Mouse (Mus musculus) liver, embryonic 11.5 days (tissue): ENCODE data around the gene Afg1l. TPM values are rescaled to one million over a fixed set of nuclear protein-coding genes. Genes with fewer than 3 reads are reported as not detected.

Experiments used
- ATAC-seq: fragments of 200-750 bp; cut with Nextera tagmentation; replicated peaks from 2 replicates; pipeline ENCODE4 v1.8.0; 2017; ENCODE audit warnings: moderate number of reproducible peaks, mild to moderate bottlenecking, moderate TSS enrichment, moderate library complexity; ENCODE audit not compliant: low FRiP score
- DNase-seq: peaks from one replicate; pipeline ENCODE4 v3.0.0-alpha.2; 2017; ENCODE audit warnings: low spot score
- H3K27ac ChIP-seq: fragments of 300-500 bp; sonication (generic); 2 replicates; pipeline ENCODE4 v1.5.1; 2014; ENCODE audit warnings: mild to moderate bottlenecking, low read depth, low read length, control low read depth
- H3K27me3 ChIP-seq: fragments of 300-500 bp; sonication (generic); replicated peaks from 2 replicates; pipeline ENCODE4 v1.6.1; 2014; ENCODE audit warnings: low read length, mixed read lengths; ENCODE audit not compliant: control insufficient read depth, insufficient read depth
- H3K36me3 ChIP-seq: fragments of 300-500 bp; sonication (generic); 2 replicates; pipeline ENCODE4 v1.6.1; 2014; ENCODE audit warnings: mild to moderate bottlenecking, low read length, moderate library complexity, mixed read lengths; ENCODE audit not compliant: control insufficient read depth, insufficient read depth
- H3K4me1 ChIP-seq: fragments of 300-500 bp; sonication (generic); replicated peaks from 2 replicates; pipeline ENCODE4 v1.6.1; 2014; ENCODE audit warnings: low read length, mixed read lengths; ENCODE audit not compliant: control insufficient read depth, insufficient read depth
- H3K4me2 ChIP-seq: fragments of 300-500 bp; sonication (generic); 2 replicates; pipeline ENCODE4 v1.6.1; 2014; ENCODE audit warnings: mild to moderate bottlenecking, control low read depth, moderate library complexity
- H3K4me3 ChIP-seq: fragments of 300-500 bp; sonication (generic); 2 replicates; pipeline ENCODE4 v1.5.1; 2014; ENCODE audit warnings: low read depth, low read length, control low read depth
- H3K9ac ChIP-seq: fragments of 300-500 bp; sonication (generic); 2 replicates; pipeline ENCODE4 v1.6.1; 2014; ENCODE audit warnings: low read depth, low read length, control low read depth
- H3K9me3 ChIP-seq: fragments of 300-500 bp; sonication (generic); 2 replicates; pipeline ENCODE4 v1.6.1; 2016; ENCODE audit warnings: low read length, inconsistent platforms, mixed read lengths; ENCODE audit not compliant: control insufficient read depth
- WGBS: fragments of 180-500 bp; shearing (Covaris S2); extraction: QIAGEN DNeasy Blood & Tissue Kit; methylation state at CpG from one replicate; pipeline ENCODE4 v1.1.7; 2014; 5-methylcytosine and 5-hydroxymethylcytosine counted together
- polyA plus RNA-seq: library from polyadenylated mRNA; unstranded; fragments of >200 nt; fragmentation: Nextera tagmentation; extraction: Ambion mirVana; gene quantifications from 2 replicates; pipeline ENCODE4 v1.2.1, GENCODE M21; 2014

The Afg1l gene
- polyA plus RNA-seq, 1 experiment from 2014 or later: 5.0 TPM

DNA sequence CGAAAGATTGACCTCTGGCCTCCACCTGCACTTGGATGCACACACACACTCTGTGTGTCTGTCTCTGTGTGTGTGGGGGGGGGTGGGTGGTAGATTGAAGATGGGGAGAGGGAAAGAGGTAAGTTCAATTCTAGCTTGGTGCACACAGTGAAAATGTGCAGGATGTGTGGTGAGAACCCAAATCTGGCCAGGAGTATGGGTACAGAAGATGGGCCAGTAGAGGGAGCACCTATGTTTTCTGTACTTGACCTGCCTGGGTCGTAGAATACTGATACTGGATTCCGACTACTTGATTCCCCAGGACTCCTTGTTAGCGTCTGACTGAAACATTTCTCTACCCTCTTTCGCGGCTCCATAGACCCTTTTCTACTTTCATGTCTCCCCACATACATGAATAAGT, 31.8 kb upstream of the Afg1l start:
- Histone ChIP-seq H3K9ac (no peak overlapping the region), H3K4me3 (no peak overlapping the region), H3K9me3 (no peaks in the 10 kb centered on the region), H3K4me2 (no peak overlapping the region), H3K36me3 (no peaks in the 10 kb centered on the region; the same call in 1 of the 2 replicates), H3K27me3 (no peaks in the 10 kb centered on the region), H3K27ac (no peak overlapping the region), H3K4me1 (peaks cover 16% of the 10 kb centered on the region)
- ATAC-seq: no peak
- 84% methylated on average over 6 of the region's 6 CpGs for WGBS
- DNase-seq: no peak

DNA sequence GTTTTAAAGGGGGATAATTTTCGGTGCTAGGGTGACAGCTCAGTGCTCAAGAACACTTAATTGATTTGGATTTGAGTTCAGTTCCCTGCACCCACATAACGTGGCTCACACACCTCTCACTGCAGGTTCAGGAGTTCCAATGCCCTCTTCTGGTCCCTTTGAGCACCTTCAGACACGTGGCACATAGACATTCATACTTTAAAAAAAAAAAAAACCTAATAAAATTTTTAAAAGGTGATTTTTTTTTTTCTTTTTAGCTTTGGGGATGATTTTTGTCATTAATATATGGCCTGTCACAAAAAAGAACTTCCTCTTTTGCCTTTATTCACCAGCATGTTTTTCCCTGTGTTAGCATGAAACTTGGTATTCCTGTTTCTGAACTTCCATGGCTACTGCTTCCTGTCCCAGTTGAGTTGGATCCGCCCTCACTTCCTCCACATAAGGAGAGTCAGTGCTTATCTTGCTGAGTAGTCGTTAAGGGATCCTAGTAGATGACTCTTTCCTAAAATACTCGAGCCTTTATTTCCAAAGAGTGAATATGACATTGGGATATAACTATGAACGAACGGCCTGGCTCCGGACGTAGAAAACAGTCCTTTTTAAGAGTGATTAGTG, 25.8 kb upstream of the Afg1l start:
- ATAC-seq (no peak), DNase-seq (no peak)
- Histone ChIP-seq H3K27me3 (no peaks in the 10 kb centered on the region), H3K9ac (no peak overlapping the region), H3K9me3 (no peaks in the 10 kb centered on the region), H3K27ac (no peak overlapping the region; the same call in 1 of the 2 replicates), H3K4me1 (peaks cover 16% of the 10 kb centered on the region), H3K4me3 (0 out of 2 replicates have a peak overlapping the region, but pooled peaks have one; percentile 22), H3K36me3 (no peaks in the 10 kb centered on the region; the same call in 1 of the 2 replicates), H3K4me2 (peak overlapping the region; percentile 90)
- WGBS: 74% methylated on average over 10 of the region's 10 CpGs

DNA sequence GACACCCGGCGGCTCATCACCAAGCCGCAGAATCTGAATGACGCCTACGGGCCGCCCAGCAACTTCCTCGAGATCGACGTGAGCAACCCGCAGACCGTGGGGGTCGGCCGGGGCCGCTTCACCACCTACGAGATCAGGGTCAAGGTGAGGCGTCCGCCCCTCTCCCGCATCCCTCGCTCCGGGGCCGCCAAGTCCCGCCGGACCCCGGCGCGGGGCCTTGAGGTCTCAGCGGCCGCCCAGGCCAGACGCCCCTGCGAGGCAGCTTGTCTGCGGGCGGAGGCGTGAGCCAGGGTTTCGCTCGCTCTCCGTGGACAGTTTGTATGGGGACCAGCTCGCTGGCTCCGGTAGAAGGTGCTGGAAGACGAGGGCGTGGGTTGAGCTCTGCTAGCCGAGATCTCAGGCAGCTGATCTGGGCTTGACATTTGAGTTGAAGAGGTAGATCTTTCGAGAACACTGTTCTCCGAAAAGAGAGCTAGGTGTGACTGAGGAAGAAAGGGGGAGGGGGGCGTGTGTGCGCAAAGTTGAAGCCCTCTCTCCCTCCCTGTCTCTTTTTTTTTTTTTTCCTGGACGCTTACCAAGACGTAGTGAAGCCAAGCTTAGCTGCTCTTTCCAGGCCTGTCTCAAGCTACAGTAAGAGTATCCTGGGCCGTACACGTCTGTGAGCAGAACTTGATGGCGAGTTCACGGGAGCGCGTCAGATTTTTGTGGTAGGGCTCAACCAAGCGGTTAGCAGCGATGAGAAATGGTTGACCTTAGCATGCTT, 24.2 kb upstream of the Afg1l start:
- Histone ChIP-seq H3K9ac (peak overlapping the region; percentile 99), H3K27me3 (no peaks in the 10 kb centered on the region), H3K9me3 (no peaks in the 10 kb centered on the region), H3K27ac (peak overlapping the region; percentile 98), H3K4me1 (peaks cover 16% of the 10 kb centered on the region), H3K36me3 (no peaks in the 10 kb centered on the region; the same call in 1 of the 2 replicates), H3K4me3 (peak overlapping the region; percentile 95), H3K4me2 (peak overlapping the region; percentile 90)
- WGBS: under 1% methylated on average over 53 of the region's 55 CpGs
- DNase-seq (no peak), ATAC-seq (peak; percentile 48)

DNA sequence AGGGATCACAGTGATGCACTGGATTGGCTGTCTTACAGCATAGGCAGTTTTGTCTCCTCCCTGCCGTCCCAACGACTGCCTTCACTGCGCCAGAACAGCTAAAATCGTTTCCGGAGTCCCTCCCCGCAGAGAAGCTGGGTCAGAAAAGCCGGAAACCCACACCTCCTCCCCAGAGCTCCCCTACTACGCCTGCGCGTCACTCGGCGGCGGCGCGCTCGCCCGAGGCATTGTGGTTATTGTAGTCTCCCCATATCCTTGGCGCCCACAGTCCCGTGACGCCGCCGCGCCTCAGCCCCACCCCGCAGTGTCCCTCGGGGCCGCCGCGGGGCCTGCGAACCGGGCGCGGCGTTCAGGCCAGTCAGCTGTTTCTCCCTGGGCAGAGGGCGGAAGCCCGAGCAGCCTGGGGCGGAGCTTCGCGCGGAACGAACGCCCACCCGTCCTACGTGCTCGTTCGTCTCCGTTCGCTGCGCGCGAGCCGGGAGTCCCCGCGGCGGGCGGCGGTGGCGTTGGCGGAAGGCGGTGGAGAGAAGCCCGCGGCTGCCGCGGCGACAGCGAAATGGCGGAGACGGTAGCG, 23.5 kb upstream of the Afg1l start, which contains the start of gene Snx3:
Gene Snx3, plus strand, starts transcription at position 256 of the 574 bp plus-strand sequence.
- DNase-seq (peak; percentile 94), ATAC-seq (peak; percentile 95)
- peak within 1 kb of the TSS; percentile 99 for H3K9ac ChIP-seq
- no peaks in the 10 kb centered on the region for H3K27me3 ChIP-seq
- H3K4me1 ChIP-seq: peaks cover 16% of the 10 kb centered on the region
- peak within 1 kb of the TSS; percentile 98 for H3K27ac ChIP-seq
- H3K4me3 ChIP-seq: peak within 1 kb of the TSS; percentile 95
- H3K36me3 ChIP-seq: no peaks in the 10 kb centered on the region; the same call in 1 of the 2 replicates
- H3K9me3 ChIP-seq: no peaks in the 10 kb centered on the region
- under 1% methylated on average over 68 of the region's 68 CpGs for WGBS
- H3K4me2 ChIP-seq: peak within 1 kb of the TSS; percentile 90

DNA sequence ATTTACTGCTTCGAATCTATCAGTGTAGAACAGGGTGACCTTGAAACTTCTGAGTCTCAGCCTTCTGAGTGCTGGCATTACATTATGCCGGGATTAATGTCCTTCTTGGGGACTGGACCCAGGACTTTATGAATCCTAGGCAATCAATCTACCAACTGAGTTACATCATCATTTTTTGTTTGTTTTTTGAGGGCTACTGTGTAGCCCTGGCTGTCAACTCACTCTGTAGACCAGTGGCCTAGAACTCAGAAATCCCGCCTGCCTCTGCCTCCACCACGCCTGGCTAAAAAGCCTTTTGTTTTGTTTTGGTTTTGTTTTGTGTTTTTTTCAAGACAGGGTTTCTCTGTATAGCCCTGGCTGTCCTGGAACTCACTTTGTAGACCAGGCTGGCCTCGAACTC, 22.8 kb upstream of the Afg1l start:
- DNase-seq (no peak), ATAC-seq (no peak)
- WGBS: 83% methylated on average over 5 of the region's 5 CpGs
- Histone ChIP-seq H3K36me3 (no peaks in the 10 kb centered on the region; the same call in 1 of the 2 replicates), H3K27me3 (no peaks in the 10 kb centered on the region), H3K4me2 (peak overlapping the region; percentile 90), H3K9ac (peak overlapping the region; percentile 46; the same call in 1 of the 2 replicates), H3K4me1 (peaks cover 16% of the 10 kb centered on the region), H3K27ac (peak overlapping the region; percentile 98), H3K4me3 (peak overlapping the region; percentile 95), H3K9me3 (no peaks in the 10 kb centered on the region)

- DNase-seq (no peak), ATAC-seq (no peak)
- H3K9me3 ChIP-seq: no peaks in the 10 kb centered on the region
- peak overlapping the region; percentile 98 for H3K27ac ChIP-seq
- WGBS: 91% methylated on average over 8 of the region's 8 CpGs
- peaks cover 16% of the 10 kb centered on the region for H3K4me1 ChIP-seq
- no peaks in the 10 kb centered on the region; the same call in 1 of the 2 replicates for H3K36me3 ChIP-seq
- no peak overlapping the region for H3K4me3 ChIP-seq
- H3K27me3 ChIP-seq: no peaks in the 10 kb centered on the region
- no peak overlapping the region; the same call in 1 of the 2 replicates for H3K9ac ChIP-seq
- H3K4me2 ChIP-seq: no peak overlapping the region; the same call in 1 of the 2 replicates
Observed at GRCm38 (mm10) chr10:42500611-42501010, 22.2 kb upstream of the Afg1l start.

GRCm38 (mm10) chr10:42493000-42493399, 14.6 kb upstream of the Afg1l start:
- H3K9ac ChIP-seq: no peak overlapping the region
- no peak overlapping the region for H3K27ac ChIP-seq
- WGBS: 50% methylated on average over 4 of the region's 4 CpGs

GRCm38 (mm10) chr10:42492027-42492771, 13.8 kb upstream of the Afg1l start:
- ATAC-seq (no peak), DNase-seq (no peak)
- Histone ChIP-seq H3K27me3 (no peaks in the 10 kb centered on the region), H3K4me3 (no peak overlapping the region), H3K4me2 (no peak overlapping the region), H3K9ac (no peak overlapping the region), H3K36me3 (no peaks in the 10 kb centered on the region), H3K4me1 (peaks cover 12% of the 10 kb centered on the region; the same call in 1 of the 2 replicates), H3K9me3 (no peaks in the 10 kb centered on the region), H3K27ac (no peak overlapping the region)
- 86% methylated on average over 10 of the region's 10 CpGs for WGBS

More at GRCm38 (mm10) chr10:42493000-42493399, 14.6 kb upstream of the Afg1l start:
- no peak overlapping the region for H3K4me3 ChIP-seq
- ATAC-seq (no peak), DNase-seq (no peak)
- no peaks in the 10 kb centered on the region for H3K27me3 ChIP-seq
- no peak overlapping the region for H3K4me2 ChIP-seq
- peaks cover 12% of the 10 kb centered on the region; the same call in 1 of the 2 replicates for H3K4me1 ChIP-seq
- H3K9me3 ChIP-seq: no peaks in the 10 kb centered on the region
- no peaks in the 10 kb centered on the region for H3K36me3 ChIP-seq
